Mouse (Mus musculus) effector memory CD4-positive, alpha-beta T cell, adult 7 months (primary cell): Measurements from ENCODE around the gene Vcam1. TPM values are rescaled to one million over a fixed set of nuclear protein-coding genes. Genes with fewer than 3 reads are reported as not detected.

ENCODE experiments used
- polyA plus RNA-seq: library from polyadenylated mRNA; unstranded; fragments of 100-300 nt; shearing (Covaris generic); gene quantifications from one replicate; pipeline ENCODE4 v1.2.1, GENCODE M21; 2017

Gene Vcam1
- polyA plus RNA-seq = 0.26 TPM

DNA sequence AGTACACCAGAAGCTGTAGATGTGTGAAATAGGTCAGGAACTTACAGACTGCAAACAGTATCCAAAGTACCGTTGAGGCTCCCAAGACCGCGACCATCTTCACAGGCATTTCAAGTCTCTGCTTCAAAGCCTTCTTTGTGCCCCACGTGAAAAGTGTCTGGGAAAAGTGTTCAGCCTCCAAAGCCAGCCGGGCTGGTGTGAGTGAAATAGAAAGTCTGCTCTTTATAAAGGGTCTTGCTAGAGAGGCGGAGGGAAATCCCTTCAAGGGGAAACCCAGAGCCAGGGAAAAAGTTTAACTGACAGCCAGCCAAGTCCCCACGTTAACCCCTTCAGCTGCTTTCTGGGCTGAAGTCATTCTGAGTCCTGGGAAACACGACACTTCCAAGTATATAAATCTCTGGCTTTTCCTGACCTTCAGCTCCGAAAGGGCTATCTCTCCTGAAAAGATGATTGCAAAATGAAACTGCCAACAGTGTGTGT, at the start of gene Vcam1:
Vcam1 (minus strand) TSS at position 430 of the 480 bp plus-strand sequence.

Other genes with a start within 250 kb of the Vcam1 start
- gene Dph5, start 241.9 kb downstream of the Vcam1 start, polyA plus RNA-seq = 99.0 TPM
- 66.9 TPM for gene Slc30a7, start 122.3 kb downstream of the Vcam1 start, polyA plus RNA-seq
- 4.9 TPM for gene Extl2, start 122.2 kb downstream of the Vcam1 start, polyA plus RNA-seq
- not detected for gene Gpr88, start 123.8 kb upstream of the Vcam1 start, polyA plus RNA-seq